Mouse (Mus musculus) kidney, embryonic 14.5 days (tissue): Measurements from ENCODE around the gene Vsig8. TPM values are rescaled to one million over a fixed set of nuclear protein-coding genes. Genes with fewer than 3 reads are reported as not detected.

ENCODE experiments used
- polyA plus RNA-seq: library from polyadenylated mRNA; unstranded; fragments of >200 nt; fragmentation: Nextera tagmentation; extraction: Ambion mirVana; gene quantifications from 2 replicates; pipeline ENCODE4 v1.2.1, GENCODE M21; 2014

Vsig8 gene
- polyA plus RNA-seq, 1 experiment from 2014 or later, result 0.19 TPM

Other genes with a start within 250 kb of the Vsig8 start
- gene Kcnj9, start 226.6 kb upstream of the Vsig8 start, polyA plus RNA-seq, result 0.20 TPM in 1 of 2 replicates, not detected in the other
- gene Kcnj10, start 214.7 kb upstream of the Vsig8 start, polyA plus RNA-seq, result 0.31 and 0.57 TPM in 2 replicates
- gene Pigm, start 179.4 kb upstream of the Vsig8 start, polyA plus RNA-seq, result 9.5 and 12.1 TPM in 2 replicates
- 0.74 and 0.97 TPM in 2 replicates for gene Slamf9, start 80.6 kb upstream of the Vsig8 start, polyA plus RNA-seq
- gene Igsf9, start 74.2 kb upstream of the Vsig8 start, polyA plus RNA-seq, result 37.8 and 41.8 TPM in 2 replicates
- gene Tagln2, start 55.9 kb upstream of the Vsig8 start, polyA plus RNA-seq, result 81.0 and 139 TPM in 2 replicates
- gene Cfap45, start 35.1 kb upstream of the Vsig8 start, polyA plus RNA-seq, result 1.0 and 1.2 TPM in 2 replicates
- gene Slamf8, start 34.6 kb downstream of the Vsig8 start, polyA plus RNA-seq, result 0.12 TPM in 1 of 2 replicates, not detected in the other
- not detected in 2 replicates for gene Fcrl6, start 46.6 kb downstream of the Vsig8 start, polyA plus RNA-seq
- 17.0 and 17.2 TPM in 2 replicates for gene Dusp23, start 77.0 kb downstream of the Vsig8 start, polyA plus RNA-seq
- 0.30 and 0.73 TPM in 2 replicates for gene Crp, start 142.1 kb downstream of the Vsig8 start, polyA plus RNA-seq